21 mouse cellular contexts compared by ENCODE assay signal in the genomic region with DNA sequence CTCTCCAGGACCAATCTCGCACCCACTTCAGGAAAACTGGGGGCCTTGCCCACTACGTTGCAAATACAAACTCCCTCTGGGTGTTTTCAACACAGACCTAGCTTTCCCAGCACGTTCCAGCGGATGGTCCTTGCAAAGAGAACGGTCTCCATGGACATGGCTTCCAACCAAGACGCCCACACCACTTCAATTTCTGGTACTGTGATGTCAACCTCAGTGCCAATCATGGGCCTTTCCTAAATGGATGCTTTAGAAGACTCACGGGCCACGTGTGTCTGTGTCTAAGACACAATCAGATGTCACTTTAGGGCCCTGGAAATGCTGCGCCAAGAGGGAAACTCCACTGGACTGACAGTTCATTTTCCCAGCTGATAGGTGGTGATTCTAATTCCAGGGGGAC.
DNase-seq lines count a peak whose midpoint lies in the region; TF ChIP-seq lines count a peak whose summit lies in the region.
"Had no signal": no experiment of that assay in that cellular context is flagged by ENCODE, and none has a peak within 500 bp of the region (broad histone marks: within the 10 kb centered on the region; RNA-seq: fewer than 3 reads in every experiment).

No protein-coding gene starts in this region.

- intact Hi-C loops in left cerebral cortex, adult 2 months (cut with DNase I), result loop anchor here (10.0 kb wide), 1 partner anchor 243 kb away; no protein-coding TSS in a partner anchor
- intact Hi-C loops in left cerebral cortex, postnatal 10 days (cut with DNase I), result no loop called here

- no peak for TF ChIP-seq CTCF in layer of hippocampus, adult 2 months (conservative IDR thresholded peaks at IDR 0.05)
- no peak for TF ChIP-seq CTCF in left cerebral cortex, adult 2 months (IDR thresholded peaks at IDR 0.05)

- peak in 1 of 2 experiments; percentile 48 for DNase-seq in layer of hippocampus, adult 2 months (ENCODE audit: low spot score in 2 of 2)
- DNase-seq in layer of hippocampus, adult 11-12 months (ENCODE audit: low spot score), result no peak
- no peak for DNase-seq in left cerebral cortex, adult 2 months (ENCODE audit: extremely low spot score in 1 of 2, low spot score in 2 of 2)
- no peak for DNase-seq in left cerebral cortex, postnatal 10 days (ENCODE audit: extremely low spot score in 1 of 2, low spot score in 2 of 2)
- DNase-seq in right cerebral cortex, adult 2 months (ENCODE audit: low spot score in 2 of 2), result peak; percentile 40 to 56
- no peak for DNase-seq in right cerebral cortex, postnatal 14 days
- no peak for DNase-seq in cerebellum, postnatal 14 days
- DNase-seq: adrenal gland, adult 2 months; adrenal gland, postnatal 10 days; adrenal gland, postnatal 25 days; cerebellum, adult 11-12 months; cerebellum, adult 2 months; cerebellum, adult 9-10 months; cerebellum, postnatal 10 days; cerebellum, postnatal 36 days; embryo, embryonic 11 days had no signal

- H3K27ac ChIP-seq in layer of hippocampus, adult 2 months, result peak overlapping the region; percentile 81
- H3K27ac ChIP-seq in left cerebral cortex, adult 2 months, result peak overlapping the region; percentile 36; the same call in 1 of the 2 replicates
- H3K27ac ChIP-seq: embryonic facial prominence, embryonic 13.5 days; embryonic facial prominence, embryonic 15.5 days; forebrain, embryonic 10.5 days; forebrain, embryonic 12.5 days had no signal

- no peak overlapping the region for H3K4me3 ChIP-seq in layer of hippocampus, adult 2 months
- H3K4me3 ChIP-seq in left cerebral cortex, adult 2 months, result no peak overlapping the region
- H3K4me3 ChIP-seq: embryonic facial prominence, embryonic 13.5 days; embryonic facial prominence, embryonic 15.5 days; erythroblast, embryonic 14.5 days; forebrain, embryonic 10.5 days; forebrain, embryonic 12.5 days had no signal

Comparison
In these comparisons a context has a peak if more than half of its experiments do, and no peak if none do; other contexts are left out.
1. DNase-seq: peak in right cerebral cortex, adult 2 months (2 of 2); none in layer of hippocampus, adult 11-12 months (single experiment), left cerebral cortex, adult 2 months (0 of 2), left cerebral cortex, postnatal 10 days (0 of 2), right cerebral cortex, postnatal 14 days (single experiment) and cerebellum, postnatal 14 days (0 of 2).